26 mouse cellular contexts compared by ENCODE assay signal in the genomic region with DNA sequence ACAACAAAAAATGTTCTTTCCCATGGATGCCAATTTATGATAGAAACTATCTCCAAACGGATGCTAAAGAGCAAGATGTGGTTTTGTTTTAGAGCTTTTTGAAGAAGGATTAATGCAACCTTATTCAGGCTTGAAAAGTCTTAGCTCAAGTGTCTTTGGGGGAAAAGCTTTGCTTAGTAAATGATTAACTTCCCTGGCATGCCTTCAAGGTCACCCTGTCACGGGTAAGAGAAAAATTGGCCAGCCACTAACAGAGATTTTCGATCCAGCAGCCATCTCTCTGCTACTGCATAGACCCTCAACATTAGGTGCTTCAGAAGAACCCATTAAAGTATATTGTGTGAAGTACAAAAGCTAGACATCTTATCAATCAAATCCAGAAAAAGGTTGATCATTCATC. TPM values are rescaled to one million over a fixed set of nuclear protein-coding genes. Genes with fewer than 3 reads are reported as not detected.
A peak's percentile ranks its signal among the peaks of the same experiment; 100 is the strongest.
DNase-seq lines count a peak whose midpoint lies in the region; ATAC-seq lines count a peak whose summit lies in the region.
"Had no signal": no experiment of that assay in that cellular context is flagged by ENCODE, and none has a peak within 500 bp of the region (broad histone marks: within the 10 kb centered on the region; RNA-seq: fewer than 3 reads in every experiment).

No protein-coding gene starts in this region.

- H3K27ac ChIP-seq in kidney, embryonic 14.5 days (ENCODE audit: low read depth, low read length): no peak overlapping the region
- no peak overlapping the region for H3K27ac ChIP-seq in kidney, embryonic 15.5 days
- no peak overlapping the region for H3K27ac ChIP-seq in hindbrain, embryonic 11.5 days (ENCODE audit: low read depth, low read length)
- H3K27ac ChIP-seq: embryonic facial prominence, embryonic 10.5 days; embryonic facial prominence, embryonic 15.5 days; forebrain, embryonic 12.5 days; hindbrain, embryonic 12.5 days; limb, embryonic 10.5 days; limb, embryonic 15.5 days; liver, embryonic 15.5 days; macrophage; stomach, embryonic 15.5 days had no signal

- H3K4me3 ChIP-seq in kidney, embryonic 14.5 days (ENCODE audit: low read length): no peak overlapping the region
- no peak overlapping the region for H3K4me3 ChIP-seq in kidney, embryonic 15.5 days (replicated peaks)
- no peak overlapping the region for H3K4me3 ChIP-seq in hindbrain, embryonic 11.5 days (ENCODE audit: low read depth, low read length)
- H3K4me3 ChIP-seq: embryonic facial prominence, embryonic 10.5 days; embryonic facial prominence, embryonic 15.5 days; forebrain, embryonic 12.5 days; hindbrain, embryonic 12.5 days; limb, embryonic 10.5 days; limb, embryonic 15.5 days; liver, embryonic 15.5 days; stomach, embryonic 15.5 days had no signal

- H3K27me3 ChIP-seq in kidney, embryonic 14.5 days (ENCODE audit: control insufficient read depth, insufficient read depth, low read length): no peaks in the 10 kb centered on the region
- H3K27me3 ChIP-seq in kidney, embryonic 15.5 days: peaks cover 29% of the 10 kb centered on the region
- H3K27me3 ChIP-seq in hindbrain, embryonic 11.5 days (ENCODE audit: control insufficient read depth, insufficient read depth, low read length): 0 out of 2 replicates have a peak, but pooled peaks cover 2% of the 10 kb centered on the region
- H3K27me3 ChIP-seq: embryonic facial prominence, embryonic 15.5 days; stomach, embryonic 15.5 days had no signal

- 52% methylated on average over 3 of the region's 3 CpGs for WGBS in kidney, embryonic 14.5 days
- WGBS in kidney, embryonic 15.5 days: 40% methylated on average over 3 of the region's 3 CpGs
- WGBS in hindbrain, embryonic 11.5 days: 58% methylated on average over 3 of the region's 3 CpGs

- H3K4me2 ChIP-seq in kidney, embryonic 14.5 days (replicated peaks; ENCODE audit: low read depth, low read length): no peak overlapping the region
- no peak overlapping the region for H3K4me2 ChIP-seq in kidney, embryonic 15.5 days
- H3K4me2 ChIP-seq in hindbrain, embryonic 11.5 days (replicated peaks; ENCODE audit: low read depth, low read length): no peak overlapping the region
- H3K4me2 ChIP-seq: embryonic facial prominence, embryonic 15.5 days; forebrain, embryonic 12.5 days; hindbrain, embryonic 12.5 days; limb, embryonic 15.5 days; liver, embryonic 15.5 days; stomach, embryonic 15.5 days had no signal

- ATAC-seq in kidney, embryonic 14.5 days (ENCODE audit: low FRiP score, low TSS enrichment): no peak
- ATAC-seq in kidney, embryonic 15.5 days (replicated peaks; ENCODE audit: low FRiP score): 0 out of 2 replicates have a peak, but pooled peaks have one; percentile 56
- no peak for ATAC-seq in hindbrain, embryonic 11.5 days (ENCODE audit: low FRiP score)

- H3K9me3 ChIP-seq in kidney, embryonic 14.5 days (ENCODE audit: control insufficient read depth, low read length): no peaks in the 10 kb centered on the region
- no peaks in the 10 kb centered on the region for H3K9me3 ChIP-seq in kidney, embryonic 15.5 days (replicated peaks)
- H3K9me3 ChIP-seq in hindbrain, embryonic 11.5 days (ENCODE audit: control insufficient read depth, low read length): no peaks in the 10 kb centered on the region
- H3K9me3 ChIP-seq: embryonic facial prominence, embryonic 10.5 days; embryonic facial prominence, embryonic 15.5 days; forebrain, embryonic 12.5 days; hindbrain, embryonic 12.5 days; limb, embryonic 10.5 days; limb, embryonic 15.5 days; liver, embryonic 15.5 days; stomach, embryonic 15.5 days had no signal

- no peaks in the 10 kb centered on the region for H3K4me1 ChIP-seq in kidney, embryonic 14.5 days (ENCODE audit: control insufficient read depth, insufficient read depth, low read length)
- no peaks in the 10 kb centered on the region for H3K4me1 ChIP-seq in kidney, embryonic 15.5 days
- H3K4me1 ChIP-seq in hindbrain, embryonic 11.5 days (replicated peaks; ENCODE audit: control insufficient read depth, insufficient read depth, low read length): no peaks in the 10 kb centered on the region
- H3K4me1 ChIP-seq: embryonic facial prominence, embryonic 10.5 days; embryonic facial prominence, embryonic 15.5 days; forebrain, embryonic 12.5 days; hindbrain, embryonic 12.5 days; limb, embryonic 10.5 days; limb, embryonic 15.5 days; liver, embryonic 15.5 days; stomach, embryonic 15.5 days had no signal

- peak; percentile 22 for DNase-seq in kidney, adult 18-20 months
- DNase-seq in adrenal gland, postnatal 10 days: peak; percentile 15
- DNase-seq in adrenal gland, postnatal 14 days: peak; percentile 9
- no peak for DNase-seq in heart, adult 18-20 months
- no peak for DNase-seq in right cerebral cortex, postnatal 25 days
- no peak for DNase-seq in hindbrain, embryonic 11.5 days (ENCODE audit: low spot score)
- DNase-seq: B cell, adult 2 months; cerebellum, adult 8-10 months; cerebellum, postnatal 25 days; gastrocnemius, postnatal 10 days; heart, postnatal 14 days; layer of hippocampus, adult 9-11 months; midbrain, embryonic 14.5 days; retina, postnatal 1 day; right cerebral cortex, postnatal 14 days had no signal

- no peak overlapping the region for H3K9ac ChIP-seq in kidney, embryonic 14.5 days (ENCODE audit: low read depth, low read length)
- H3K9ac ChIP-seq in kidney, embryonic 15.5 days: no peak overlapping the region
- H3K9ac ChIP-seq in hindbrain, embryonic 11.5 days (ENCODE audit: low read depth, low read length): no peak overlapping the region
- H3K9ac ChIP-seq: embryonic facial prominence, embryonic 15.5 days; forebrain, embryonic 12.5 days; hindbrain, embryonic 12.5 days; limb, embryonic 15.5 days; liver, embryonic 15.5 days; stomach, embryonic 15.5 days had no signal

- no peaks in the 10 kb centered on the region for H3K36me3 ChIP-seq in kidney, embryonic 14.5 days (ENCODE audit: control insufficient read depth, insufficient read depth, low read length)
- no peaks in the 10 kb centered on the region for H3K36me3 ChIP-seq in kidney, embryonic 15.5 days
- no peaks in the 10 kb centered on the region for H3K36me3 ChIP-seq in hindbrain, embryonic 11.5 days (ENCODE audit: control insufficient read depth, insufficient read depth, low read length)
- H3K36me3 ChIP-seq: embryonic facial prominence, embryonic 10.5 days; embryonic facial prominence, embryonic 15.5 days; forebrain, embryonic 12.5 days; hindbrain, embryonic 12.5 days; limb, embryonic 10.5 days; limb, embryonic 15.5 days; liver, embryonic 15.5 days; stomach, embryonic 15.5 days had no signal

RNA-seq across cellular contexts. Expression of a gene that starts 12.4 kb away (rescaled TPM):
- 21.3 and 35.5 TPM in 2 replicates for polyA plus RNA-seq in kidney, embryonic 14.5 days (2014; fragmentation: Nextera tagmentation; extraction: Ambion mirVana)
- total RNA-seq in adrenal gland, postnatal 10 days (2021): 10 to 100 TPM; 19.3 to 22.5 TPM
- total RNA-seq in adrenal gland, postnatal 14 days (2021): 21.9 and 22.8 TPM in 2 replicates
- polyA plus RNA-seq in kidney, embryonic 15.5 days (2015; fragmentation: Nextera tagmentation; extraction: Ambion mirVana): 30.1 and 33.5 TPM in 2 replicates
- 10 to 100 TPM; 15.1 to 25.0 TPM for total RNA-seq in heart, adult 18-20 months (2021)
- 17.6 and 18.3 TPM in 2 replicates for polyA plus RNA-seq in hindbrain, embryonic 11.5 days (2014; fragmentation: Nextera tagmentation; extraction: Ambion mirVana)

Comparison
In these comparisons a context has a peak if more than half of its experiments do, and no peak if none do; other contexts are left out.
1. DNase-seq: peak in kidney, adult 18-20 months (single experiment), adrenal gland, postnatal 10 days (single experiment) and adrenal gland, postnatal 14 days (single experiment); none in heart, adult 18-20 months (0 of 2), right cerebral cortex, postnatal 25 days (single experiment) and hindbrain, embryonic 11.5 days (single experiment).